Mouse (Mus musculus): ENCODE measurements around the gene Fam196b. TPM values are rescaled to one million over a fixed set of nuclear protein-coding genes. Genes with fewer than 3 reads are reported as not detected.

Fam196b gene
- total and polyA plus RNA-seq, 3 experiments, result 0.06 TPM; not detected in 2

- 74% methylated on average over 2 of the region's 2 CpGs for WGBS
- DNase-seq, result no peak
- H3K27ac ChIP-seq, result no peak overlapping the region
- TF ChIP-seq POLR2A (IDR thresholded peaks at IDR 0.05; ENCODE audit: insufficient read depth, low read depth, low read length) (no peak), CTCF (IDR thresholded peaks at IDR 0.05) (no peak), EP300 (IDR thresholded peaks at IDR 0.05; ENCODE audit: insufficient read depth, low read depth, low read length) (no peak)
- intact Hi-C loops (cut with DNase I), result no loop called here
- no peaks in the 10 kb centered on the region for H3K27me3 ChIP-seq (ENCODE audit: control insufficient read depth, insufficient read depth, low read length)
- no peak overlapping the region for H3K9ac ChIP-seq (ENCODE audit: low read depth, low read length)
- H3K4me1 ChIP-seq (ENCODE audit: control insufficient read depth, insufficient read depth, low read length), result no peaks in the 10 kb centered on the region
- H3K79me2 ChIP-seq (replicated peaks; ENCODE audit: control insufficient read depth, insufficient read depth, low read length), result no peaks in the 10 kb centered on the region
- H3K4me3 ChIP-seq, result no peak overlapping the region
- no peaks in the 10 kb centered on the region for H3K36me3 ChIP-seq (ENCODE audit: control insufficient read depth, insufficient read depth, low read length)
These were observed 117.4 kb downstream of the Fam196b start for GRCm38 (mm10) chr11:34431978-34432377.

DNA sequence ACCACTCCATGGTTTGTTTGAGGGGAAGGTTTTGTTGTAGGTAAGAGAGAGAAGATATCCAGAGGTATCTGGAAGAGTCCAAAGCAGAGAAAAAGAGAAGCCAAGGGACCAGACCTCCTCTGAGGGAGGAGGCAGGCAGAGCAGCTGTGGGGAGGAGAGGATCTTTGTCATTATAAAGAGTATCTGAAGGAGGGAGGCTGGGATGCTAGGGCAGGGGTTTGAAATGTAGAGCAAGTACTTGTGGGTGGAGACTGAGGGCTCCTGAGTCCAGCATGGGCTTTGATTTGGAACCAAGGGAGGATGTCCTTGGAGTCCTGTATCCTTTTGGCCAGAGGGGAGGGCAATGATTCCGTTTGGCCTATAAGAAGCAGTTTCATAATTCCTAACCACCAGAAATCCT lies 122.8 kb downstream of the Fam196b start:
- WGBS, result 52% methylated on average over 1 of the region's 1 CpGs
- intact Hi-C loops (cut with DNase I), result no loop called here

DNA sequence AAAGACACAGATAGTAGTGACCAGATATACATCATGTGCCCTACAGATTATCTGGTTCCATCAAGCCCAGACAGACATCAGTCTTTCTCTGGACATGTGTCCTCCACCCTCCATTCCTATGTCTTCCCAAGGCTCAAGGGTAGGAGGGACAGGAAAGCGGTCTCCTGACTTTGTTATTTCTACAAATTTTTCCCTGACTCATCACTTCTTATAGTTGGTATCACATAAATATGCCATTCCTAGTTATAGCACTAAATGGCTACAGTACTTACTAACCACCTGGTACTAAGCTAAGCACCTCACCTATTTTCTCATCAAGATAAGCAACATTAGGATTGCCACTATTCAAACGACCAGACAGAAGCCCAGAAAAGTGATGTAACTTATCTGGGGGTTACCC lies 123.8 kb downstream of the Fam196b start:
- H3K27ac ChIP-seq, result no peak overlapping the region
- no peak for DNase-seq
- no peaks in the 10 kb centered on the region for H3K79me2 ChIP-seq (replicated peaks; ENCODE audit: control insufficient read depth, insufficient read depth, low read length)
- H3K27me3 ChIP-seq (ENCODE audit: control insufficient read depth, insufficient read depth, low read length), result no peaks in the 10 kb centered on the region
- intact Hi-C loops (cut with DNase I), result no loop called here
- TF ChIP-seq POLR2A (IDR thresholded peaks at IDR 0.05; ENCODE audit: insufficient read depth, low read depth, low read length), result no peak
- H3K4me3 ChIP-seq, result no peak overlapping the region
- H3K36me3 ChIP-seq (ENCODE audit: control insufficient read depth, insufficient read depth, low read length), result no peaks in the 10 kb centered on the region
- H3K4me1 ChIP-seq (ENCODE audit: control insufficient read depth, insufficient read depth, low read length), result no peaks in the 10 kb centered on the region
- H3K9ac ChIP-seq (ENCODE audit: low read depth, low read length), result no peak overlapping the region
- 42% methylated on average over 2 of the region's 2 CpGs for WGBS

More for the DNA sequence above, 122.8 kb downstream of the Fam196b start:
- TF ChIP-seq POLR2A (IDR thresholded peaks at IDR 0.05; ENCODE audit: insufficient read depth, low read depth, low read length) (no peak), EP300 (IDR thresholded peaks at IDR 0.05; ENCODE audit: insufficient read depth, low read depth, low read length) (no peak), CTCF (IDR thresholded peaks at IDR 0.05) (no peak)
- Histone ChIP-seq H3K27me3 (ENCODE audit: control insufficient read depth, insufficient read depth, low read length) (no peaks in the 10 kb centered on the region), H3K79me2 (replicated peaks; ENCODE audit: control insufficient read depth, insufficient read depth, low read length) (no peaks in the 10 kb centered on the region), H3K4me1 (ENCODE audit: control insufficient read depth, insufficient read depth, low read length) (no peaks in the 10 kb centered on the region), H3K36me3 (ENCODE audit: control insufficient read depth, insufficient read depth, low read length) (no peaks in the 10 kb centered on the region), H3K4me3 (no peak overlapping the region), H3K9ac (ENCODE audit: low read depth, low read length) (no peak overlapping the region), H3K27ac (no peak overlapping the region)
- DNase-seq, result no peak

DNA sequence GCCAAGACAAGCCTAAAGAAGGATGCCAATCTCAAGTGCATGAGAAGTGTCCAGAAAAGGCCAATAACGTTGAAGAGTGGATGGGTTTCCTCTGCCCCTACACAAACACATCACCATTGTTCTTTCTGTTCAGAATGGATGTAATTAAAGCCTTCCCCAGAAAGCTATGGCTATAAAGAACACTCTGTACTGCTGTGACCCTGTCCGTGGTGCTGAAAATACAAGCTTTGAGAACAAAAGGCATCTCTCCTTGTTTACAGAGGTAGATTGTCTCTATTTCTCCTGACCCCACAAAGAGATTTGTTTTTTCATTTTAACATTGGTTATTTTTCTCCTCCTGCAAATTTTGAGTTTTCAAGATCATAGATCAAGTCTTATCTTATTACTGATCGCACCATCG lies 133.3 kb downstream of the Fam196b start:
- WGBS, result 39% methylated on average over 4 of the region's 4 CpGs
- Histone ChIP-seq H3K36me3 (ENCODE audit: control insufficient read depth, insufficient read depth, low read length) (no peaks in the 10 kb centered on the region), H3K9ac (ENCODE audit: low read depth, low read length) (no peak overlapping the region), H3K27ac (no peak overlapping the region), H3K4me3 (no peak overlapping the region), H3K27me3 (ENCODE audit: control insufficient read depth, insufficient read depth, low read length) (no peaks in the 10 kb centered on the region), H3K79me2 (replicated peaks; ENCODE audit: control insufficient read depth, insufficient read depth, low read length) (no peaks in the 10 kb centered on the region), H3K4me1 (ENCODE audit: control insufficient read depth, insufficient read depth, low read length) (no peaks in the 10 kb centered on the region)
- TF ChIP-seq EP300 (IDR thresholded peaks at IDR 0.05; ENCODE audit: insufficient read depth, low read depth, low read length), result no peak
- TF ChIP-seq CTCF (IDR thresholded peaks at IDR 0.05), result no peak
- TF ChIP-seq POLR2A (IDR thresholded peaks at IDR 0.05; ENCODE audit: insufficient read depth, low read depth, low read length), result no peak
- DNase-seq, result no peak
- intact Hi-C loops (cut with DNase I), result no loop called here

DNA sequence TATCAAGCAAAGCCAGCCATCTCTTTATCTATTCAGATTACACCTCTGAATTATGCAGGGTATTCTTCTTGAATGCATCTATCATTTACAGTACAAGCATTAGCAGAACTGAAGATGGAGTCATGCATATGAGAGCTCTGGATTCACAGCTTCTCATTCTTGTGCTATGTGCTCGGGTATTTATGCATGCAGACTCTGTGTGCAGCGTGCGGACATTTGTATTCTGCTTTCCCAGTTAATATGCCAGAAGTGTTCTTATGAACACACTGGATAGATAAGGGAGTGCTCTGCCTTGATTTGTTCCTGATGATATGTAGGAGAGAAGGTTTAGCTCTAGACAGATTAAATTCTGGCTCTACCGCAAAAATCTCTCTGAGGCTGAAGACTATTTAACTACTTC lies 135.3 kb downstream of the Fam196b start:
- intact Hi-C loops (cut with DNase I), result no loop called here
- Histone ChIP-seq H3K79me2 (replicated peaks; ENCODE audit: control insufficient read depth, insufficient read depth, low read length) (no peaks in the 10 kb centered on the region), H3K27ac (no peak overlapping the region), H3K4me1 (ENCODE audit: control insufficient read depth, insufficient read depth, low read length) (no peaks in the 10 kb centered on the region), H3K4me3 (no peak overlapping the region), H3K27me3 (ENCODE audit: control insufficient read depth, insufficient read depth, low read length) (no peaks in the 10 kb centered on the region), H3K9ac (ENCODE audit: low read depth, low read length) (no peak overlapping the region), H3K36me3 (ENCODE audit: control insufficient read depth, insufficient read depth, low read length) (no peaks in the 10 kb centered on the region)
- DNase-seq, result no peak
- 87% methylated on average over 4 of the region's 4 CpGs for WGBS
- TF ChIP-seq CTCF (IDR thresholded peaks at IDR 0.05), result no peak
- TF ChIP-seq POLR2A (IDR thresholded peaks at IDR 0.05; ENCODE audit: insufficient read depth, low read depth, low read length), result no peak
- no peak for TF ChIP-seq EP300 (IDR thresholded peaks at IDR 0.05; ENCODE audit: insufficient read depth, low read depth, low read length)

DNA sequence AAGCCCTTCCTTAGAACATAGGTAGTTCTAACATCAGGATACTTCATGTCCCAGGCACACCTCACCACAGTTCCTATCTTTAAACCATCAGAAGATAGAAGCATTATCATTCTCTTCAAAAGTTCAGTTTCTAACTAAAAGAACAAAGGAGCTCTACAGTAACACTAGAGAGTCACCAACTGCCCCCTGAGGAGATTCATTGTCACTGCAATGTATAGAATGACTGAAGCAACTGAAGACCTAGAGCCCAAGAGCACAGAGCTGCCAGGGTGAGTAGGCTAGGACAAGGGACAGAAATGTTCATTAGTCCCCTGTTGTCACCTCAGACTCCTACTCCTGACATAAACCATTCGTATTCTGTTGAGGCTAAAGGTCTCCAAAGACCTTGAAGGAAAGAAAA lies 152.4 kb downstream of the Fam196b start:
- Histone ChIP-seq H3K4me3 (no peak overlapping the region), H3K79me2 (replicated peaks; ENCODE audit: control insufficient read depth, insufficient read depth, low read length) (no peaks in the 10 kb centered on the region), H3K27ac (no peak overlapping the region), H3K4me1 (ENCODE audit: control insufficient read depth, insufficient read depth, low read length) (no peaks in the 10 kb centered on the region), H3K9ac (ENCODE audit: low read depth, low read length) (no peak overlapping the region), H3K36me3 (ENCODE audit: control insufficient read depth, insufficient read depth, low read length) (no peaks in the 10 kb centered on the region), H3K27me3 (ENCODE audit: control insufficient read depth, insufficient read depth, low read length) (no peaks in the 10 kb centered on the region)
- intact Hi-C loops (cut with DNase I), result no loop called here
- WGBS, result 50% methylated on average over 1 of the region's 1 CpGs
- DNase-seq, result no peak
- TF ChIP-seq CTCF (IDR thresholded peaks at IDR 0.05) (no peak), EP300 (IDR thresholded peaks at IDR 0.05; ENCODE audit: insufficient read depth, low read depth, low read length) (no peak), POLR2A (IDR thresholded peaks at IDR 0.05; ENCODE audit: insufficient read depth, low read depth, low read length) (no peak)

All from heart, adult 2 months (tissue).